Mouse (Mus musculus): ENCODE measurements around the gene Antxr1.
A peak's percentile ranks its signal among the peaks of the same experiment; 100 is the strongest.
"Not testable (repeated sequence)": the region's sequence is repeated elsewhere in the genome, so short reads cannot be mapped to it uniquely, and the experiment has no call there.

Gene Antxr1

GRCm38 (mm10) chr6:87101281-87101954 lies 234.2 kb downstream of the Antxr1 start:
- DNase-seq (ENCODE audit: low spot score) = peak; percentile 96

- no peak for DNase-seq (ENCODE audit: low spot score)
These were observed 235.2 kb downstream of the Antxr1 start for GRCm38 (mm10) chr6:87100297-87101020.

GRCm38 (mm10) chr6:87099671-87100296 lies 235.8 kb downstream of the Antxr1 start:
- DNase-seq (ENCODE audit: low spot score) = peak; percentile 41

GRCm38 (mm10) chr6:87099261-87099660 lies 236.4 kb downstream of the Antxr1 start:
- peak; percentile 39 for DNase-seq (ENCODE audit: low spot score)

- DNase-seq (ENCODE audit: low spot score) = not testable (repeated sequence)
These were observed 242.0 kb downstream of the Antxr1 start for GRCm38 (mm10) chr6:87093631-87094030.

GRCm38 (mm10) chr6:87092476-87092875 lies 243.1 kb downstream of the Antxr1 start:
- DNase-seq (ENCODE audit: low spot score) = no peak

DNA sequence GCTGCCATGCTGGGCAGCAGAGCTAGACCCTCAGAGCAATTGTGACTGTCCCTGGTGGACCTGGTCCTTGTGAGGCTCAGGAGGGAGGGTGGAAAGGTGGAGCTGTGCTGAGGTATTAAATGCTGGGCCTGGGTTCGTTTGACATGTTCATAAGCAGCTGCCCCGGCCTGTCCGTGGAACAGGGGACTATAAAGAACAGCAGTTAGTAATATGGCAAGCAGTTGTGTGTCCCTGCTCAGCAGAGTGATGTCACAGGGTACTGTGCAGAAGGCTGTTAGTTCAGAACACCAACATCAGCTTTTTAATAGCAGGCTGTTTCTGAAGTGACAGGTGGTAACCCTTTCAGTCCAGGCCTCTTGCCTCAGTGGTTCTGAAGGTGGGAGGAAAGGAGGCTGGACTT lies 244.7 kb downstream of the Antxr1 start:
- DNase-seq (ENCODE audit: low spot score) = no peak

DNA sequence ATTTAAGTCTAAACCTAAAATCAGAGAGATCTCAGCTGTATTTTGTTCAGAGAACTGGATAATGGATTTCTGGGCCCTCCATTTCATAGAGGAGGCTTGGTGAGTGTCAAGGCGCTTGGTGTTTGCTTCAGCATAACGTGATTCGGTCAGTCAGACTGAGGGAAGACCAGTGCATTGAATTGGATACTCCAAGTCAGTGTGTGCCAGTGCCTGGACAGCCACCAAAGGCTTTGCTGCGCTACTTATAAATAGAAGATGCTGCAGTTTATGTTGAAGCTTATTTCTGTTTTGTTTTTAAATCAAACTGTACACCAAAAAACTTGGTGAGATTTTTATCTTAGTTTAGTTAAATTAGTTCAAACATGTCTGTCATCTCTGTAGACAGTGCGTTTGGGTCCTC lies 247.3 kb downstream of the Antxr1 start:
- no peak for DNase-seq (ENCODE audit: low spot score)

DNA sequence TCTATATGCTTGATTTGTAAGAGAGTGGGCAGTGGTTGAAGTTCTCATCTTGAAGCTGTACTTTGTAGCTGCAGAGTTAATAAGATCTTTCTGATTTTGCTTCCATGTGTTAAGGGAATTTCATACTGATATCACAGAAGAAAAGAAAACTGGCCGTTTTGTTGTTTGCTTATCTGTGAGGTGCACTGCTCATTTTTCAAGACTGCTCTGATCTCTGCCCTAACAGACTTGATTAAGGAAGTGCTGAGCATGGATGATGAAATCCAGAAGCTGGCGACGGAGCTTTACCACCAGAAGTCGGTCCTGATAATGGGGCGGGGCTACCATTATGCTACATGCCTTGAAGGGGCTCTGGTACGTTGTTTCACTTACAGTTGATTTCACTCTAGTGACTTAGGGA lies 250.6 kb downstream of the Antxr1 start:
- DNase-seq (ENCODE audit: low spot score) = no peak
